Mouse (Mus musculus): ENCODE data around the gene Tmem145.

DNA sequence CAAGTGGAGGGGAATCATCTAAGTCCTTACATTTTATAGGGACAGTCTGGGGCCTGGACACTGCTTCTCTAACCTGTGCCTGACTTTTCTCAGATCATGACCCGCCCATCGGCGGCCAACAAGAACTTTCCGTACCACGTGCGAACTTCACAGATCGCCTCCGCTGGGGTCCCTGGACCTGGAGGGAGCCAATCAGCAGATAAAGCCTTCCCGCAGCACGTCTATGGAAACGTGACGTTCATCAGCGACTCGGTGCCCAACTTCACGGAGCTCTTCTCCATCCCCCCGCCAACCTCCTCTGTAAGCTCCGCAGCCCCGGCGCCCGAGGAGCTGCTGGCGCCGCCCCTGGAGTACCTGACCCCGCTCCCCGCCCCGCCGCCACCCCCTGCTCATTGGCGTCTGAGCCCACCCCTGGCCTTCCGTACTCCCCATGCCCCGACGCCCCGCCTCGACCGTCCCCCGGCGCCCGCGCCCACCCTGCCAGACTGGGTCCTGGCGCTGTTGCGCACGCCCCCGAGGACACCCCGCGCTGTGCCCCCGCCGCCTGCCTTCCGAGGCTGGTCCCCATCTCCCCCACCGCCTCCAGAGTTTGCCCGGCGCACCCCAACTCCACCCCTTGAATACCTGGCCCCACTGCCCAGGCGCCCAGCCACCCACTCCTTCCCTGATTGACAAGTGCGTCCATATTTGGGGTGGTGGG, 8.8 kb downstream of the Tmem145 start:
- TF ChIP-seq CTCF (IDR thresholded peaks at IDR 0.05; ENCODE audit: extremely low read depth, insufficient read depth, low read length) (no peak), POLR2A (IDR thresholded peaks at IDR 0.05; ENCODE audit: extremely low read depth, insufficient read depth, low read length) (no peak)
